Mouse (Mus musculus) heart, postnatal 0 days (tissue): Measurements from ENCODE around the gene Gga1. TPM values are rescaled to one million over a fixed set of nuclear protein-coding genes. Genes with fewer than 3 reads are reported as not detected.

Experiments
- ATAC-seq: fragments of 200-750 bp; cut with Nextera tagmentation; 2 replicates; pipeline ENCODE4 v1.8.0; 2017; ENCODE audit warnings: low read depth, moderate number of reproducible peaks, moderate library complexity; ENCODE audit not compliant: insufficient read depth
- DNase-seq: peaks from one replicate; pipeline ENCODE4 v3.0.0-alpha.2; 2016; ENCODE audit warnings: low spot score
- H3K27ac ChIP-seq: fragments of 300-500 bp; sonication (generic); 2 replicates; pipeline ENCODE4 v1.5.1; 2014; ENCODE audit warnings: low read depth, mild to moderate bottlenecking
- H3K27me3 ChIP-seq: fragments of 300-500 bp; sonication (generic); 2 replicates; pipeline ENCODE4 v1.6.1; 2014; ENCODE audit warnings: low read length, mixed read lengths; ENCODE audit not compliant: control insufficient read depth, insufficient read depth
- H3K36me3 ChIP-seq: fragments of 300-500 bp; sonication (generic); replicated peaks from 2 replicates; pipeline ENCODE4 v1.6.1; 2014; ENCODE audit warnings: low read length, mixed read lengths; ENCODE audit not compliant: control insufficient read depth, insufficient read depth
- H3K4me1 ChIP-seq: fragments of 300-500 bp; sonication (generic); 2 replicates; pipeline ENCODE4 v1.6.1; 2014; ENCODE audit warnings: antibody characterized with exemption; ENCODE audit not compliant: control insufficient read depth, insufficient read depth
- H3K4me2 ChIP-seq: fragments of 300-500 bp; sonication (generic); 2 replicates; pipeline ENCODE4 v1.6.1; 2014; ENCODE audit warnings: low read depth, mild to moderate bottlenecking, low read length, moderate library complexity
- H3K4me3 ChIP-seq: fragments of 300-500 bp; sonication (generic); 2 replicates; pipeline ENCODE4 v1.5.1; 2014; ENCODE audit warnings: low read depth, low read length
- H3K9ac ChIP-seq: fragments of 300-500 bp; sonication (generic); replicated peaks from 2 replicates; pipeline ENCODE4 v1.6.1; 2014; ENCODE audit warnings: low read depth, low read length, mixed read lengths
- H3K9me3 ChIP-seq: fragments of 300-500 bp; sonication (generic); replicated peaks from 2 replicates; pipeline ENCODE4 v1.6.1; 2016; ENCODE audit warnings: low read length; ENCODE audit not compliant: control insufficient read depth
- CTCF ChIP-seq: IDR thresholded peaks from 2 replicates; pipeline ENCODE4 v1.5.1; 2016; ENCODE audit warnings: antibody characterized with exemption, control low read depth, low read depth
- EP300 ChIP-seq: IDR thresholded peaks from 2 replicates; pipeline ENCODE4 v1.6.1; 2016; ENCODE audit warnings: antibody characterized with exemption, low read depth
- WGBS: fragments of 180-500 bp; shearing (Covaris S2); extraction: QIAGEN DNeasy Blood & Tissue Kit; methylation state at CpG from one replicate; pipeline ENCODE4 v1.1.7; 2014; 5-methylcytosine and 5-hydroxymethylcytosine counted together
- polyA plus RNA-seq: library from polyadenylated mRNA; unstranded; fragments of >200 nt; fragmentation: Nextera tagmentation; extraction: Ambion mirVana; gene quantifications from 2 replicates; pipeline ENCODE4 v1.2.1, GENCODE M21; 2015
- total RNA-seq: library from RNA; depleted of rRNA; stranded (reverse); fragments of >200 nt; gene quantifications from 2 replicates; pipeline ENCODE4 v1.2.3, GENCODE M21; 2014; ENCODE audit warnings: low replicate concordance

Gga1 gene
- total and polyA plus RNA-seq, 2 experiments from 2014 or later: 32.4 TPM

DNA sequence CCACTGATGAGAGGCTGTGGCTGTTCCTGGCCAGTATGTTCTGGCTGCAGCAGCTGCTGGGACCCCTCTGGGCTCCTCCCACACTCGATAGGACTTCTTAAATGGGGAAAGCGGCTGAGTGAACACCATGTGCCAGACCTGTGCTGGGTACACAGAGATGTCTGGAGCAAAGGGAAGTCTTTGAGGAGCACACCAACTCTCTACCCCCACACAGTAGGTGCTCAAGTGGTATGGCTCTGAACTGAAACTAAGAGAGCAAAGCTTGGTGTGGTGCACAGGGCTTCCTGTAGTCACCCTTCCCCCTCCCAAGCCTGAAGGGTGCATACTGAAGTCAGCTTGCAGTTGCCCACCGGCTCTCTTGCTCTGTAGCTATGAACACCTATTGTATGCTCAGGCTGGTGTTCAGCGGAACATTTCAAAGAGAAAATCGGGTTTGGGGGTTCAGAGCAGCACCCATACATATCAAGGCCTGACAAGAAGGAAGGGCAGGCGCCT, 21.6 kb downstream of the Gga1 start:
- Histone ChIP-seq H3K4me1 (peaks cover 33% of the 10 kb centered on the region), H3K4me3 (no peak overlapping the region; the same call in 1 of the 2 replicates), H3K36me3 (peaks cover 5% of the 10 kb centered on the region), H3K9me3 (no peaks in the 10 kb centered on the region), H3K27ac (peak overlapping the region; percentile 21), H3K27me3 (no peaks in the 10 kb centered on the region), H3K9ac (no peak overlapping the region), H3K4me2 (peak overlapping the region; percentile 95; the same call in 1 of the 2 replicates)
- peak; percentile 35 for DNase-seq
- peak; percentile 19; the same call in 1 of the 2 replicates for ATAC-seq
- TF ChIP-seq CTCF (no peak), EP300 (no peak)
- 39% methylated on average over 6 of the region's 6 CpGs for WGBS

- TF ChIP-seq CTCF (no peak), EP300 (no peak)
- peaks cover 25% of the 10 kb centered on the region for H3K4me1 ChIP-seq
- no peaks in the 10 kb centered on the region for H3K27me3 ChIP-seq
- H3K9me3 ChIP-seq: no peaks in the 10 kb centered on the region
- H3K4me2 ChIP-seq: peak within 1 kb of the TSS; percentile 95
- peak within 1 kb of the TSS; percentile 78 for H3K9ac ChIP-seq
- WGBS: under 1% methylated on average over 11 of the region's 20 CpGs
- ATAC-seq (no peak), DNase-seq (no peak)
- peak within 1 kb of the TSS; percentile 74 for H3K4me3 ChIP-seq
- H3K27ac ChIP-seq: peak within 1 kb of the TSS; percentile 73
- H3K36me3 ChIP-seq: 0 out of 2 replicates have a peak, but pooled peaks cover 5% of the 10 kb centered on the region
Observed at GRCm38 (mm10) chr15:78899409-78899739, 22.4 kb downstream of the Gga1 start, which contains the start of gene Gm49510. Gene Gm49510 (plus strand): TSS chr15:78899667.

- H3K4me2 ChIP-seq: peak within 1 kb of the TSS; percentile 95
- H3K27ac ChIP-seq: peak within 1 kb of the TSS; percentile 73
- ATAC-seq (peak; percentile 63), DNase-seq (peak; percentile 76)
- peak within 1 kb of the TSS; percentile 74 for H3K4me3 ChIP-seq
- WGBS: 2% methylated on average over 42 of the region's 47 CpGs
- no peaks in the 10 kb centered on the region for H3K27me3 ChIP-seq
- H3K9me3 ChIP-seq: no peaks in the 10 kb centered on the region
- TF ChIP-seq CTCF: no peak
- TF ChIP-seq EP300: no peak
- H3K36me3 ChIP-seq: 0 out of 2 replicates have a peak, but pooled peaks cover 10% of the 10 kb centered on the region
- H3K4me1 ChIP-seq: peaks cover 23% of the 10 kb centered on the region
- peak within 1 kb of the TSS; percentile 78 for H3K9ac ChIP-seq
Observed at GRCm38 (mm10) chr15:78899740-78900584, 23.0 kb downstream of the Gga1 start, which contains the start of gene Sh3bp1. Gene Sh3bp1 (plus strand): TSS chr15:78899768.

GRCm38 (mm10) chr15:78900585-78901421, 23.8 kb downstream of the Gga1 start:
- Histone ChIP-seq H3K4me2 (peak overlapping the region; percentile 95), H3K9me3 (no peaks in the 10 kb centered on the region), H3K4me3 (peak overlapping the region; percentile 74), H3K27me3 (no peaks in the 10 kb centered on the region), H3K36me3 (peaks cover 15% of the 10 kb centered on the region; the same call in 1 of the 2 replicates), H3K4me1 (peaks cover 23% of the 10 kb centered on the region), H3K27ac (peak overlapping the region; percentile 73), H3K9ac (peak overlapping the region; percentile 78)
- ATAC-seq (no peak), DNase-seq (peak; percentile 12)
- WGBS: 23% methylated on average over 18 of the region's 18 CpGs
- TF ChIP-seq CTCF (no peak), EP300 (no peak)

DNA sequence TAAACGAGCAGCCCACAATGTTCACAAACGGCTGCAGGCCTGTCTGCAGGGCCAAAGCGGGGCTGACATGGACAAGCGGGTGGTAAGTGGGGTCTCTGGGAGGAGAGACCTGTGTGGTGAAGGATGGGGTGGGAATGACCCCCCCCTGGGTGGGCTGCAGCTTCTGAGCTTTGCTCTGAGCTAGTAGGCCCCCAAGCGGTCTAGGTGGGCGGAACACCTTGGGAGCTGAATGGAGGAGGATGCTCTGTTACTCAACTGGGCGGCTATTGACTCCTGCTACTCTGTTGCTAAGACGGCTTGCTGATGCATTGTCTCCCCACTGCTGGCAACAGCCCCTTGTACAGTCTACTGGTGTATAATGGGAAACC, 24.4 kb downstream of the Gga1 start:
- peaks cover 23% of the 10 kb centered on the region for H3K4me1 ChIP-seq
- DNase-seq (no peak), ATAC-seq (no peak)
- peaks cover 20% of the 10 kb centered on the region for H3K36me3 ChIP-seq
- whole genome bisulfite sequencing: 63% methylated on average over 8 of the region's 8 CpGs
- H3K9ac ChIP-seq: no peak overlapping the region
- no peak for TF ChIP-seq CTCF
- no peak for TF ChIP-seq EP300
- H3K9me3 ChIP-seq: no peaks in the 10 kb centered on the region
- H3K27ac ChIP-seq: no peak overlapping the region
- peak overlapping the region; percentile 95 for H3K4me2 ChIP-seq
- H3K27me3 ChIP-seq: no peaks in the 10 kb centered on the region
- H3K4me3 ChIP-seq: no peak overlapping the region
